Mouse (Mus musculus) brain, embryonic 14.5 days (tissue): Measurements from ENCODE around the gene Iqch.

ENCODE experiments used
- CTCF ChIP-seq: fragments of 200-500 bp; IDR thresholded peaks from 2 replicates; pipeline ENCODE4 v1.5.1; 2012; ENCODE audit warnings: inconsistent platforms, mild to moderate bottlenecking, moderate library complexity, borderline replicate concordance; ENCODE audit not compliant: insufficient read depth, insufficient read length; ENCODE audit errors: extremely low read depth
- POLR2A ChIP-seq: fragments of 200-500 bp; IDR thresholded peaks from 2 replicates; pipeline ENCODE4 v1.6.1; 2012; ENCODE audit warnings: mild to moderate bottlenecking, inconsistent platforms, borderline replicate concordance; ENCODE audit not compliant: poor library complexity, insufficient read depth, insufficient read length, severe bottlenecking; ENCODE audit errors: extremely low read depth

DNA sequence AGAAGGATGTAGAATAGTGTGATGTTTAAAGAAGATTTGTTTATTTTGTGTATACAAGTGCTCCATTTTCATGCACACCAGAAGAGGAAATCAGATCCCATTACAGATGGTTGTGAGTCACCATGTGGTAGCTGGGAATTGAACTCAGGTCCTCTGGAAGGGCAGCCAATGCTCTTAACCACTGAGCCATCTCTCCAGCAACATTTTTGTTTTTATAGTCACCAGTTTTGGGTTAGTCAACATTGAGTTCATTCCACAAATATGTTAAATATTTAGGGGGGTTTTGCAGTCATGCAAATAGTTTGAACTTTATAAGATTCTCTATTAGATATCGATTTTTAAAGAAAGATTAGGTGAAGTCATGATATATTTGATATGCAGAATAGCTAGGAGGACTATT lies 202.1 kb downstream of the Iqch start:
- no peak for TF ChIP-seq CTCF
- no peak for TF ChIP-seq POLR2A
